Mouse (Mus musculus) spleen, adult 2 months (tissue): ENCODE data around the gene Stk39. TPM values are rescaled to one million over a fixed set of nuclear protein-coding genes. Genes with fewer than 3 reads are reported as not detected.

ENCODE experiments used
- DNase-seq, 2 experiments: peaks; one replicate each; pipeline versions ENCODE4 v3.0.0 to v3.0.0-alpha.2; 2012 to 2021; ENCODE audit warnings: low spot score in 2 of 2, low read depth in 1 of 2
- H3K27ac ChIP-seq: fragments of 200-500 bp; 2 replicates; pipeline ENCODE4 v1.5.1; 2012; ENCODE audit warnings: low read length, inconsistent platforms; ENCODE audit not compliant: insufficient read depth
- H3K27me3 ChIP-seq: fragments of 200-500 bp; 2 replicates; pipeline ENCODE4 v1.6.1; 2012; ENCODE audit warnings: mild to moderate bottlenecking, moderate library complexity, low read length, inconsistent platforms; ENCODE audit not compliant: control insufficient read depth, insufficient read depth
- H3K36me3 ChIP-seq: fragments of 200-500 bp; 2 replicates; pipeline ENCODE4 v1.6.1; 2012; ENCODE audit warnings: mild to moderate bottlenecking, low read length, inconsistent platforms; ENCODE audit not compliant: control insufficient read depth, insufficient read depth
- H3K4me1 ChIP-seq: fragments of 200-500 bp; 2 replicates; pipeline ENCODE4 v1.6.1; 2011; ENCODE audit warnings: inconsistent platforms; ENCODE audit not compliant: control insufficient read depth, insufficient read depth, insufficient read length
- H3K4me3 ChIP-seq: fragments of 200-500 bp; 2 replicates; pipeline ENCODE4 v1.5.1; 2011; ENCODE audit warnings: mild to moderate bottlenecking, inconsistent platforms; ENCODE audit not compliant: insufficient read depth, insufficient read length; ENCODE audit errors: extremely low read depth
- CTCF ChIP-seq: fragments of 200-500 bp; IDR thresholded peaks from 2 replicates; pipeline ENCODE4 v1.5.1; 2011; ENCODE audit warnings: mild to moderate bottlenecking, inconsistent platforms; ENCODE audit not compliant: insufficient read depth, insufficient read length, insufficient replicate concordance; ENCODE audit errors: extremely low read depth
- POLR2A ChIP-seq: fragments of 200-500 bp; IDR thresholded peaks from 2 replicates; pipeline ENCODE4 v1.6.1; 2011; ENCODE audit warnings: low read depth, low read length, inconsistent platforms
- WGBS: fragments of 180-500 bp; shearing (Covaris S2); methylation state at CpG from one replicate; pipeline ENCODE4 v1.1.7; 2018; 5-methylcytosine and 5-hydroxymethylcytosine counted together
- polyA plus RNA-seq: library from polyadenylated mRNA; depleted of rRNA; stranded (reverse); fragments of >200 nt; gene quantifications from 2 replicates; pipeline ENCODE4 v1.2.3, GENCODE M21; 2012

Stk39 gene
- polyA plus RNA-seq, 1 experiment: 3.8 TPM

GRCm38 (mm10) chr2:68321230-68321629 is 150.8 kb downstream of the Stk39 start:
- H3K27ac ChIP-seq: no peak overlapping the region
- no peaks in the 10 kb centered on the region for H3K4me1 ChIP-seq
- TF ChIP-seq POLR2A: no peak
- no peak for TF ChIP-seq CTCF
- no peaks in the 10 kb centered on the region for H3K27me3 ChIP-seq
- no peak overlapping the region for H3K4me3 ChIP-seq
- H3K36me3 ChIP-seq: no peaks in the 10 kb centered on the region
- DNase-seq: no peak
- WGBS: 83% methylated on average over 5 of the region's 5 CpGs

GRCm38 (mm10) chr2:68320670-68321069 is 151.4 kb downstream of the Stk39 start:
- Histone ChIP-seq H3K4me1 (no peaks in the 10 kb centered on the region), H3K4me3 (no peak overlapping the region), H3K27ac (no peak overlapping the region), H3K36me3 (no peaks in the 10 kb centered on the region), H3K27me3 (no peaks in the 10 kb centered on the region)
- 46% methylated on average over 10 of the region's 10 CpGs for WGBS
- no peak for TF ChIP-seq CTCF
- TF ChIP-seq POLR2A: no peak
- DNase-seq: no peak

- TF ChIP-seq POLR2A (no peak), CTCF (no peak)
- no peak overlapping the region for H3K27ac ChIP-seq
- H3K4me3 ChIP-seq: no peak overlapping the region
- no peak for DNase-seq
- 83% methylated on average over 5 of the region's 5 CpGs for WGBS
- H3K4me1 ChIP-seq: no peaks in the 10 kb centered on the region
- H3K36me3 ChIP-seq: no peaks in the 10 kb centered on the region
- H3K27me3 ChIP-seq: no peaks in the 10 kb centered on the region
These were observed 153.6 kb downstream of the Stk39 start for GRCm38 (mm10) chr2:68318452-68318851.

- no peak for TF ChIP-seq POLR2A
- no peak for DNase-seq
- WGBS: 89% methylated on average over 9 of the region's 9 CpGs
These were observed 154.2 kb downstream of the Stk39 start for GRCm38 (mm10) chr2:68317895-68318294.

GRCm38 (mm10) chr2:68317452-68317851 is 154.6 kb downstream of the Stk39 start:
- H3K36me3 ChIP-seq: no peaks in the 10 kb centered on the region
- 87% methylated on average over 2 of the region's 2 CpGs for WGBS
- TF ChIP-seq POLR2A (no peak), CTCF (no peak)
- no peaks in the 10 kb centered on the region for H3K27me3 ChIP-seq
- no peaks in the 10 kb centered on the region for H3K4me1 ChIP-seq
- DNase-seq: no peak
- no peak overlapping the region for H3K27ac ChIP-seq
- no peak overlapping the region for H3K4me3 ChIP-seq

More at GRCm38 (mm10) chr2:68317895-68318294, 154.2 kb downstream of the Stk39 start:
- Histone ChIP-seq H3K4me1 (no peaks in the 10 kb centered on the region), H3K27me3 (no peaks in the 10 kb centered on the region), H3K27ac (no peak overlapping the region), H3K36me3 (no peaks in the 10 kb centered on the region), H3K4me3 (no peak overlapping the region)

GRCm38 (mm10) chr2:68315258-68315657 is 156.8 kb downstream of the Stk39 start:
- no peak overlapping the region for H3K4me3 ChIP-seq
- 87% methylated on average over 11 of the region's 11 CpGs for WGBS
- no peak for DNase-seq
- H3K27ac ChIP-seq: no peak overlapping the region
- H3K4me1 ChIP-seq: no peaks in the 10 kb centered on the region
- TF ChIP-seq CTCF (no peak), POLR2A (no peak)
- no peaks in the 10 kb centered on the region for H3K36me3 ChIP-seq
- no peaks in the 10 kb centered on the region for H3K27me3 ChIP-seq

- no peak overlapping the region for H3K27ac ChIP-seq
- TF ChIP-seq POLR2A: no peak
- TF ChIP-seq CTCF: no peak
- DNase-seq: no peak
- no peaks in the 10 kb centered on the region for H3K4me1 ChIP-seq
- H3K36me3 ChIP-seq: no peaks in the 10 kb centered on the region
- no peaks in the 10 kb centered on the region for H3K27me3 ChIP-seq
- no peak overlapping the region for H3K4me3 ChIP-seq
- WGBS: 81% methylated on average over 3 of the region's 3 CpGs
These were observed 161.9 kb downstream of the Stk39 start for GRCm38 (mm10) chr2:68310121-68310520.

- 86% methylated on average over 4 of the region's 4 CpGs for WGBS
- no peaks in the 10 kb centered on the region for H3K27me3 ChIP-seq
- TF ChIP-seq POLR2A: no peak
- no peak for TF ChIP-seq CTCF
- H3K4me3 ChIP-seq: no peak overlapping the region
- no peak overlapping the region for H3K27ac ChIP-seq
- no peak for DNase-seq
- H3K36me3 ChIP-seq: no peaks in the 10 kb centered on the region
- H3K4me1 ChIP-seq: no peaks in the 10 kb centered on the region
These were observed 165.5 kb downstream of the Stk39 start for GRCm38 (mm10) chr2:68306519-68306918.
